Mouse (Mus musculus): ENCODE data around the gene Col4a1.

The Col4a1 gene

GRCm38 (mm10) chr8:11181420-11182147, 131.0 kb downstream of the Col4a1 start:
- DNase-seq (ENCODE audit: low read depth, low spot score): no peak

GRCm38 (mm10) chr8:11179869-11180268, 132.8 kb downstream of the Col4a1 start:
- DNase-seq (ENCODE audit: low read depth, low spot score): no peak

- DNase-seq (ENCODE audit: low read depth, low spot score): no peak
Measured at GRCm38 (mm10) chr8:11176393-11176792, 136.2 kb downstream of the Col4a1 start.

GRCm38 (mm10) chr8:11173284-11174191, 139.1 kb downstream of the Col4a1 start:
- DNase-seq (ENCODE audit: low read depth, low spot score): no peak

- no peak for DNase-seq (ENCODE audit: low read depth, low spot score)
Measured at GRCm38 (mm10) chr8:11171526-11171925, 141.1 kb downstream of the Col4a1 start.

- DNase-seq (ENCODE audit: low read depth, low spot score): no peak
Measured at GRCm38 (mm10) chr8:11169383-11169782, 143.2 kb downstream of the Col4a1 start.

GRCm38 (mm10) chr8:11168780-11169179, 143.8 kb downstream of the Col4a1 start:
- DNase-seq (ENCODE audit: low read depth, low spot score): no peak

- no peak for DNase-seq (ENCODE audit: low read depth, low spot score)
Measured at GRCm38 (mm10) chr8:11167955-11168354, 144.7 kb downstream of the Col4a1 start.

- DNase-seq (ENCODE audit: low read depth, low spot score): no peak
Measured at GRCm38 (mm10) chr8:11165592-11165991, 147.0 kb downstream of the Col4a1 start.

- DNase-seq (ENCODE audit: low read depth, low spot score): no peak
Measured at GRCm38 (mm10) chr8:11156319-11156692, 156.3 kb downstream of the Col4a1 start.

- no peak for DNase-seq (ENCODE audit: low read depth, low spot score)
Measured at GRCm38 (mm10) chr8:11155579-11156318, 156.9 kb downstream of the Col4a1 start.

- no peak for DNase-seq (ENCODE audit: low read depth, low spot score)
Measured at GRCm38 (mm10) chr8:11150268-11150667, 162.4 kb downstream of the Col4a1 start.

- no peak for DNase-seq (ENCODE audit: low read depth, low spot score)
Measured at GRCm38 (mm10) chr8:11149201-11149810, 163.3 kb downstream of the Col4a1 start.

GRCm38 (mm10) chr8:11148797-11149196, 163.8 kb downstream of the Col4a1 start:
- no peak for DNase-seq (ENCODE audit: low read depth, low spot score)
